8 mouse cellular contexts compared by ENCODE assay signal in genomic region chr12:24498150-24498840, GRCm38 (mm10). TPM values are rescaled to one million over a fixed set of nuclear protein-coding genes. Genes with fewer than 3 reads are reported as not detected.
DNase-seq lines count a peak whose midpoint lies in the region; ATAC-seq lines count a peak whose summit lies in the region.

Gene Taf1b, plus strand, starts transcription at chr12:24498359.

- 10% methylated on average over 30 of the region's 31 CpGs for WGBS in hindbrain, embryonic 12.5 days

- 0 out of 2 replicates have a peak, but pooled peaks cover 2% of the 10 kb centered on the region for H3K36me3 ChIP-seq in hindbrain, embryonic 12.5 days

- peak; percentile 83 for ATAC-seq in hindbrain, embryonic 12.5 days (ENCODE audit: low FRiP score)

- peak; percentile 96 for DNase-seq in MN1 (ENCODE audit: low spot score)
- peak; percentile 77 for DNase-seq in cerebellum, adult 9-10 months
- peak; percentile 60 to 83 for DNase-seq in frontal cortex, adult 2 months (ENCODE audit: extremely low spot score in 1 of 2, low spot score in 1 of 2)
- DNase-seq in layer of hippocampus, postnatal 14 days (ENCODE audit: low spot score in 2 of 2), result peak; percentile 83 to 87
- peak; percentile 79 for DNase-seq in lung, postnatal 14 days
- peak; percentile 62 for DNase-seq in retina, adult 2 months (ENCODE audit: low read depth, low spot score)
- DNase-seq in thymus, postnatal 36 days, result peak; percentile 79 to 82

- peak within 1 kb of the TSS; percentile 68 for H3K4me3 ChIP-seq in hindbrain, embryonic 12.5 days

- no peaks in the 10 kb centered on the region for H3K4me1 ChIP-seq in hindbrain, embryonic 12.5 days

- H3K27ac ChIP-seq in hindbrain, embryonic 12.5 days, result no peak within 1 kb of the TSS

- H3K9ac ChIP-seq in hindbrain, embryonic 12.5 days, result peak within 1 kb of the TSS; percentile 63

- H3K27me3 ChIP-seq in hindbrain, embryonic 12.5 days, result no peaks in the 10 kb centered on the region

- peak within 1 kb of the TSS; percentile 59 for H3K4me2 ChIP-seq in hindbrain, embryonic 12.5 days (replicated peaks)

- no peaks in the 10 kb centered on the region for H3K9me3 ChIP-seq in hindbrain, embryonic 12.5 days (replicated peaks)

RNA-seq across cellular contexts. Expression of gene Taf1b, which starts in this region (rescaled TPM):
- polyA plus RNA-seq in frontal cortex, adult 2 months (2012; rRNA removed), result 20.1 and 23.7 TPM in 2 replicates
- 30.5 and 31.8 TPM in 2 replicates for polyA plus RNA-seq in hindbrain, embryonic 12.5 days (2016; fragmentation: Nextera tagmentation; extraction: Ambion mirVana)
- 10 to 100 TPM; 28.3 to 31.7 TPM for total RNA-seq in layer of hippocampus, postnatal 14 days (2021)
